Mouse (Mus musculus) MEL (cell line): Measurements from ENCODE around the gene Tuba3a.

Experiments
- CHD1 ChIP-seq: IDR thresholded peaks from 2 replicates; pipeline ENCODE4 v1.6.1; 2012; ENCODE audit warnings: low read depth, mild to moderate bottlenecking, inconsistent platforms, low read length, improper control_type of control experiment
- CTCF ChIP-seq, 3 experiments: IDR thresholded peaks in 2 of 3; conservative IDR thresholded peaks in 1 of 3; 2 replicates each; pipeline ENCODE4 v1.5.1; 2011 to 2012; ENCODE audit warnings: low read length in 3 of 3, low read depth in 2 of 3, mild to moderate bottlenecking in 2 of 3, improper control_type of control experiment in 1 of 3, inconsistent platforms in 1 of 3, mixed read lengths in 1 of 3, moderate library complexity in 1 of 3; ENCODE audit not compliant: control insufficient read depth in 1 of 3, insufficient read depth in 1 of 3, poor library complexity in 1 of 3, severe bottlenecking in 1 of 3
- EP300 ChIP-seq, 2 experiments: IDR thresholded peaks; 2 replicates each; pipeline ENCODE4 v1.6.1; 2011; ENCODE audit warnings: improper control_type of control experiment in 2 of 2, low read length in 2 of 2, low read depth in 1 of 2, mild to moderate bottlenecking in 1 of 2
- GABPA ChIP-seq: IDR thresholded peaks from 2 replicates; pipeline ENCODE4 v1.6.1; 2012; ENCODE audit warnings: low read depth, mild to moderate bottlenecking, inconsistent platforms, low read length, improper control_type of control experiment, moderate library complexity
- HCFC1 ChIP-seq: IDR thresholded peaks from 2 replicates; pipeline ENCODE4 v1.6.1; 2012; ENCODE audit warnings: low read depth, mild to moderate bottlenecking, inconsistent platforms, low read length, improper control_type of control experiment, moderate library complexity
- MAX ChIP-seq: IDR thresholded peaks from 2 replicates; pipeline ENCODE4 v1.6.1; 2011; ENCODE audit warnings: low read length, improper control_type of control experiment
- MAZ ChIP-seq: IDR thresholded peaks from 2 replicates; pipeline ENCODE4 v1.6.1; 2012; ENCODE audit warnings: low read depth, mild to moderate bottlenecking, inconsistent platforms, low read length, improper control_type of control experiment
- POLR2A ChIP-seq, 2 experiments: IDR thresholded peaks; 2 replicates each; pipeline ENCODE4 v1.6.1; 2011 to 2012; ENCODE audit warnings: low read length in 2 of 2, mild to moderate bottlenecking in 2 of 2, control low read depth in 1 of 2, improper control_type of control experiment in 1 of 2, low read depth in 1 of 2, moderate library complexity in 1 of 2; ENCODE audit not compliant: control insufficient read depth in 1 of 2, insufficient read depth in 1 of 2, poor library complexity in 1 of 2
- RCOR1 ChIP-seq: IDR thresholded peaks from 2 replicates; pipeline ENCODE4 v1.6.1; 2012; ENCODE audit warnings: low read depth, mild to moderate bottlenecking, inconsistent platforms, low read length, improper control_type of control experiment
- SIN3A ChIP-seq: IDR thresholded peaks from 2 replicates; pipeline ENCODE4 v1.6.1; 2012; ENCODE audit warnings: low read length, improper control_type of control experiment, inconsistent platforms
- SMC3 ChIP-seq: IDR thresholded peaks from 2 replicates; pipeline ENCODE4 v1.6.1; 2011; ENCODE audit warnings: low read depth, low read length, improper control_type of control experiment
- TBP ChIP-seq: IDR thresholded peaks from 2 replicates; pipeline ENCODE4 v1.8.0; 2011; ENCODE audit warnings: low read depth, low read length, improper control_type of control experiment
- USF1 ChIP-seq: IDR thresholded peaks from 2 replicates; pipeline ENCODE4 v1.6.1; 2014; ENCODE audit warnings: low read depth, mild to moderate bottlenecking, inconsistent platforms, low read length, improper control_type of control experiment, moderate library complexity
- ZMIZ1 ChIP-seq: IDR thresholded peaks from 2 replicates; pipeline ENCODE4 v1.6.1; 2012; ENCODE audit warnings: low read depth, mild to moderate bottlenecking, inconsistent platforms, low read length, improper control_type of control experiment, moderate library complexity

- no peak for TF ChIP-seq MAX
- no peak for TF ChIP-seq HCFC1
- no peak for TF ChIP-seq USF1
- TF ChIP-seq POLR2A (IDR thresholded peaks at IDR 0.05; ENCODE audit: control insufficient read depth in 1 of 2, insufficient read depth in 1 of 2, low read depth in 1 of 2, low read length in 2 of 2, poor library complexity in 1 of 2) = no peak
- TF ChIP-seq CTCF (IDR thresholded peaks at IDR 0.05 in 2 of 3, conservative IDR thresholded peaks at IDR 0.05 in 1 of 3; ENCODE audit: control insufficient read depth in 1 of 3, insufficient read depth in 1 of 3, low read depth in 2 of 3, low read length in 3 of 3, poor library complexity in 1 of 3, severe bottlenecking in 1 of 3) = no peak
- TF ChIP-seq MAZ = no peak
- TF ChIP-seq CHD1 = no peak
- no peak for TF ChIP-seq SMC3
- no peak for TF ChIP-seq EP300 (IDR thresholded peaks at IDR 0.05; ENCODE audit: low read depth in 1 of 2, low read length in 2 of 2)
- TF ChIP-seq ZMIZ1 = no peak
- TF ChIP-seq TBP = no peak
- TF ChIP-seq GABPA = no peak
- TF ChIP-seq SIN3A = no peak
- no peak for TF ChIP-seq RCOR1
Observed at GRCm38 (mm10) chr6:125252285-125252684, 33.6 kb downstream of the Tuba3a start.
